Mouse (Mus musculus) CH12.LX (cell line): Measurements from ENCODE around the gene Scgn.

Experiments used
- CHD1 ChIP-seq: IDR thresholded peaks from 2 replicates; pipeline ENCODE4 v1.6.1; 2012; ENCODE audit warnings: low read depth, low read length, improper control_type of control experiment, inconsistent platforms
- CTCF ChIP-seq, 2 experiments: IDR thresholded peaks in 1 of 2; conservative IDR thresholded peaks in 1 of 2; 2 replicates each; pipeline ENCODE4 v1.5.1; 2011 to 2012; ENCODE audit warnings: low read depth in 2 of 2, low read length in 2 of 2, improper control_type of control experiment in 1 of 2, inconsistent platforms in 1 of 2, mild to moderate bottlenecking in 1 of 2, moderate library complexity in 1 of 2

DNA sequence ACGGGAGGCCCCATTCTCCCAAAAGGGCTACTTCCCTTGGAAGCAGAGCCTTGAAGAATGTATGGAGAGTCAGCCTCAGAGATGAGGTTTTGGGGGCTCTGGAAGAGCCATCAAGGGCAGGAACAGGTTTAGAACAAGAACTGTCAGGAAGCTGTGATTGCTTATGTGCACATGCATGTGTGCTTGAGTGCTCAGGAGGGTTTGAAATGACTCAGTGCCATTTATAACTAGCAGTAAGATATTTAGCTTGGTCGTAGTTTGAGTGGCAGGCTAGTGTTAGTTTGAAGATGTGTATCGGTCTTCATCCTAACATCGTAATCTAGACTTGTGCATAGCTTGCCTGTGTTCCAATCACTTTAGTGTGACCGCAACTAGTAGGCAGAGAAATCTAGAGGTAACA lies 84.1 kb downstream of the Scgn start:
- TF ChIP-seq CHD1: no peak
- no peak for TF ChIP-seq CTCF (conservative IDR thresholded peaks at IDR 0.05 in 1 of 2, IDR thresholded peaks at IDR 0.05 in 1 of 2; ENCODE audit: low read depth in 2 of 2, low read length in 2 of 2)
